Mouse (Mus musculus) embryonic facial prominence, embryonic 11.5 days (tissue): ENCODE data around the gene Garem2. TPM values are rescaled to one million over a fixed set of nuclear protein-coding genes. Genes with fewer than 3 reads are reported as not detected.
A peak's percentile ranks its signal among the peaks of the same experiment; 100 is the strongest.

Experiments used
- ATAC-seq: fragments of 200-750 bp; cut with Nextera tagmentation; replicated peaks from 2 replicates; pipeline ENCODE4 v1.8.0; 2017; ENCODE audit warnings: low read depth; ENCODE audit not compliant: insufficient number of reproducible peaks, low FRiP score, low TSS enrichment
- DNase-seq: peaks from one replicate; pipeline ENCODE4 v3.0.0-alpha.2; 2015; ENCODE audit warnings: low spot score
- H3K27ac ChIP-seq: fragments of 300-500 bp; sonication (generic); replicated peaks from 2 replicates; pipeline ENCODE4 v1.5.1; 2014; ENCODE audit warnings: mild to moderate bottlenecking, low read depth, low read length, control low read depth
- H3K27me3 ChIP-seq: fragments of 300-500 bp; sonication (generic); 2 replicates; pipeline ENCODE4 v1.6.1; 2014; ENCODE audit warnings: mild to moderate bottlenecking, low read length, moderate library complexity, mixed read lengths; ENCODE audit not compliant: control insufficient read depth, insufficient read depth
- H3K36me3 ChIP-seq: fragments of 300-500 bp; sonication (generic); replicated peaks from 2 replicates; pipeline ENCODE4 v1.6.1; 2014; ENCODE audit warnings: low read depth, mild to moderate bottlenecking, low read length, moderate library complexity, mixed read lengths; ENCODE audit not compliant: control insufficient read depth, insufficient read depth
- H3K4me1 ChIP-seq: fragments of 300-500 bp; sonication (generic); 2 replicates; pipeline ENCODE4 v1.6.1; 2014; ENCODE audit warnings: low read length, mixed read lengths; ENCODE audit not compliant: control insufficient read depth, insufficient read depth
- H3K4me2 ChIP-seq: fragments of 300-500 bp; sonication (generic); 2 replicates; pipeline ENCODE4 v1.6.1; 2014; ENCODE audit warnings: low read depth, mild to moderate bottlenecking, control low read depth, low read length, moderate library complexity
- H3K4me3 ChIP-seq: fragments of 300-500 bp; sonication (generic); 2 replicates; pipeline ENCODE4 v1.5.1; 2014; ENCODE audit warnings: low read depth, low read length, control low read depth
- H3K9ac ChIP-seq: fragments of 300-500 bp; sonication (generic); replicated peaks from 2 replicates; pipeline ENCODE4 v1.6.1; 2014; ENCODE audit warnings: mild to moderate bottlenecking, control low read depth, low read length
- H3K9me3 ChIP-seq: fragments of 300-500 bp; sonication (generic); replicated peaks from 2 replicates; pipeline ENCODE4 v1.6.1; 2016; ENCODE audit warnings: mild to moderate bottlenecking, low read length, inconsistent platforms, mixed read lengths; ENCODE audit not compliant: control insufficient read depth
- WGBS: fragments of 180-500 bp; shearing (Covaris S2); extraction: QIAGEN DNeasy Blood & Tissue Kit; methylation state at CpG from one replicate; pipeline ENCODE4 v1.1.7; 2014; 5-methylcytosine and 5-hydroxymethylcytosine counted together
- polyA plus RNA-seq: library from polyadenylated mRNA; unstranded; fragments of >200 nt; fragmentation: Nextera tagmentation; extraction: Ambion mirVana; gene quantifications from 2 replicates; pipeline ENCODE4 v1.2.1, GENCODE M21; 2014

Garem2 gene
- polyA plus RNA-seq, 1 experiment from 2014 or later, result 3.1 TPM

GRCm38 (mm10) chr5:30113881-30114760 lies 9.2 kb downstream of the Garem2 start:
- H3K4me1 ChIP-seq, result peaks cover 14% of the 10 kb centered on the region
- H3K9ac ChIP-seq, result peak overlapping the region; percentile 69
- ATAC-seq (peak; percentile 75), DNase-seq (peak; percentile 92)
- H3K9me3 ChIP-seq, result no peaks in the 10 kb centered on the region
- H3K36me3 ChIP-seq, result no peaks in the 10 kb centered on the region
- H3K27me3 ChIP-seq, result peaks cover 13% of the 10 kb centered on the region
- H3K4me3 ChIP-seq, result peak overlapping the region; percentile 55
- WGBS, result under 1% methylated on average over 101 of the region's 103 CpGs
- peak overlapping the region; percentile 94 for H3K4me2 ChIP-seq
- no peak overlapping the region for H3K27ac ChIP-seq

- 2% methylated on average over 28 of the region's 28 CpGs for WGBS
- H3K4me3 ChIP-seq, result peak overlapping the region; percentile 55
- peaks cover 13% of the 10 kb centered on the region for H3K27me3 ChIP-seq
- DNase-seq, result no peak
- peaks cover 14% of the 10 kb centered on the region for H3K4me1 ChIP-seq
- peaks cover 4% of the 10 kb centered on the region for H3K36me3 ChIP-seq
- ATAC-seq, result no peak
- H3K4me2 ChIP-seq, result peak overlapping the region; percentile 94
- H3K9ac ChIP-seq, result peak overlapping the region; percentile 69
- no peaks in the 10 kb centered on the region for H3K9me3 ChIP-seq
- no peak overlapping the region for H3K27ac ChIP-seq
Measured at GRCm38 (mm10) chr5:30114761-30115140, 9.8 kb downstream of the Garem2 start.

- H3K9ac ChIP-seq, result no peak overlapping the region
- no peaks in the 10 kb centered on the region for H3K9me3 ChIP-seq
- peaks cover 6% of the 10 kb centered on the region; the same call in 1 of the 2 replicates for H3K4me1 ChIP-seq
- H3K4me3 ChIP-seq, result no peak overlapping the region
- DNase-seq, result no peak
- H3K27ac ChIP-seq, result no peak overlapping the region
- WGBS, result 23% methylated on average over 10 of the region's 10 CpGs
- peaks cover 13% of the 10 kb centered on the region; the same call in 1 of the 2 replicates for H3K27me3 ChIP-seq
- H3K4me2 ChIP-seq, result no peak overlapping the region
- ATAC-seq, result no peak
- H3K36me3 ChIP-seq, result peaks cover 4% of the 10 kb centered on the region
Measured at GRCm38 (mm10) chr5:30115718-30116117, 10.8 kb downstream of the Garem2 start.

GRCm38 (mm10) chr5:30118018-30118417 lies 13.1 kb downstream of the Garem2 start:
- H3K4me2 ChIP-seq, result no peak overlapping the region
- H3K9ac ChIP-seq, result no peak overlapping the region
- WGBS, result 74% methylated on average over 1 of the region's 1 CpGs
- H3K4me1 ChIP-seq, result no peaks in the 10 kb centered on the region; the same call in 1 of the 2 replicates
- DNase-seq, result no peak
- no peak for ATAC-seq
- H3K27ac ChIP-seq, result no peak overlapping the region
- H3K4me3 ChIP-seq, result no peak overlapping the region
- no peaks in the 10 kb centered on the region for H3K9me3 ChIP-seq
- peaks cover 11% of the 10 kb centered on the region for H3K36me3 ChIP-seq
- peaks cover 8% of the 10 kb centered on the region; the same call in 1 of the 2 replicates for H3K27me3 ChIP-seq

- no peak overlapping the region for H3K4me2 ChIP-seq
- no peak overlapping the region for H3K4me3 ChIP-seq
- no peaks in the 10 kb centered on the region for H3K9me3 ChIP-seq
- no peak overlapping the region for H3K27ac ChIP-seq
- peaks cover 11% of the 10 kb centered on the region for H3K36me3 ChIP-seq
- 91% methylated on average over 6 of the region's 6 CpGs for WGBS
- no peak overlapping the region for H3K9ac ChIP-seq
- H3K27me3 ChIP-seq, result no peaks in the 10 kb centered on the region
- DNase-seq, result no peak
- ATAC-seq, result no peak
- no peaks in the 10 kb centered on the region for H3K4me1 ChIP-seq
Measured at GRCm38 (mm10) chr5:30119163-30119562, 14.2 kb downstream of the Garem2 start.

GRCm38 (mm10) chr5:30120106-30120505 lies 15.1 kb downstream of the Garem2 start:
- no peaks in the 10 kb centered on the region for H3K4me1 ChIP-seq
- H3K9me3 ChIP-seq, result no peaks in the 10 kb centered on the region
- ATAC-seq, result no peak
- 88% methylated on average over 7 of the region's 7 CpGs for WGBS
- H3K27ac ChIP-seq, result no peak overlapping the region
- H3K27me3 ChIP-seq, result no peaks in the 10 kb centered on the region
- no peak overlapping the region for H3K4me2 ChIP-seq
- H3K36me3 ChIP-seq, result peaks cover 14% of the 10 kb centered on the region
- no peak overlapping the region for H3K4me3 ChIP-seq
- H3K9ac ChIP-seq, result no peak overlapping the region
- no peak for DNase-seq

- H3K27ac ChIP-seq, result no peak overlapping the region
- no peak overlapping the region for H3K9ac ChIP-seq
- no peak overlapping the region for H3K4me3 ChIP-seq
- H3K27me3 ChIP-seq, result no peaks in the 10 kb centered on the region
- no peaks in the 10 kb centered on the region for H3K4me1 ChIP-seq
- DNase-seq, result no peak
- WGBS, result 89% methylated on average over 6 of the region's 6 CpGs
- H3K36me3 ChIP-seq, result peaks cover 14% of the 10 kb centered on the region
- H3K9me3 ChIP-seq, result no peaks in the 10 kb centered on the region
- H3K4me2 ChIP-seq, result no peak overlapping the region
- ATAC-seq, result no peak
Measured at GRCm38 (mm10) chr5:30122481-30122880, 17.5 kb downstream of the Garem2 start.

- Histone ChIP-seq H3K36me3 (peaks cover 14% of the 10 kb centered on the region), H3K27ac (no peak overlapping the region), H3K4me1 (no peaks in the 10 kb centered on the region), H3K4me2 (no peak overlapping the region), H3K9me3 (no peaks in the 10 kb centered on the region), H3K27me3 (no peaks in the 10 kb centered on the region), H3K9ac (no peak overlapping the region), H3K4me3 (no peak overlapping the region)
- DNase-seq (peak; percentile 68), ATAC-seq (no peak)
- 43% methylated on average over 5 of the region's 5 CpGs for WGBS
Measured at GRCm38 (mm10) chr5:30125587-30125986, 20.6 kb downstream of the Garem2 start.
